Mouse (Mus musculus) thymus, adult 2 months (tissue): ENCODE results near the gene Shisa6.

Source experiments
- CTCF ChIP-seq: fragments of 200-500 bp; IDR thresholded peaks from 2 replicates; pipeline ENCODE4 v1.5.1; 2012; ENCODE audit warnings: mild to moderate bottlenecking, control low read depth, low read length, moderate library complexity, borderline replicate concordance; ENCODE audit not compliant: control insufficient read depth, poor library complexity, insufficient read depth; ENCODE audit errors: extremely low read depth
- POLR2A ChIP-seq: fragments of 200-500 bp; IDR thresholded peaks from 2 replicates; pipeline ENCODE4 v1.6.1; 2012; ENCODE audit warnings: mild to moderate bottlenecking, low read length, control low read depth, moderate library complexity; ENCODE audit not compliant: control insufficient read depth, poor library complexity, insufficient read depth; ENCODE audit errors: extremely low read depth

GRCm38 (mm10) chr11:66273904-66274706 is 251.7 kb downstream of the Shisa6 start:
- TF ChIP-seq CTCF: no peak
- no peak for TF ChIP-seq POLR2A
